Mouse (Mus musculus) liver, embryonic 14.5 days (tissue): ENCODE data around the gene Mfsd2b.

ENCODE experiments used
- CTCF ChIP-seq: IDR thresholded peaks from 2 replicates; pipeline ENCODE4 v1.5.1; 2016; ENCODE audit warnings: antibody characterized with exemption, low read depth, control low read depth
- EP300 ChIP-seq: IDR thresholded peaks from 2 replicates; pipeline ENCODE4 v1.6.1; 2016; ENCODE audit warnings: antibody characterized with exemption, low read depth

DNA sequence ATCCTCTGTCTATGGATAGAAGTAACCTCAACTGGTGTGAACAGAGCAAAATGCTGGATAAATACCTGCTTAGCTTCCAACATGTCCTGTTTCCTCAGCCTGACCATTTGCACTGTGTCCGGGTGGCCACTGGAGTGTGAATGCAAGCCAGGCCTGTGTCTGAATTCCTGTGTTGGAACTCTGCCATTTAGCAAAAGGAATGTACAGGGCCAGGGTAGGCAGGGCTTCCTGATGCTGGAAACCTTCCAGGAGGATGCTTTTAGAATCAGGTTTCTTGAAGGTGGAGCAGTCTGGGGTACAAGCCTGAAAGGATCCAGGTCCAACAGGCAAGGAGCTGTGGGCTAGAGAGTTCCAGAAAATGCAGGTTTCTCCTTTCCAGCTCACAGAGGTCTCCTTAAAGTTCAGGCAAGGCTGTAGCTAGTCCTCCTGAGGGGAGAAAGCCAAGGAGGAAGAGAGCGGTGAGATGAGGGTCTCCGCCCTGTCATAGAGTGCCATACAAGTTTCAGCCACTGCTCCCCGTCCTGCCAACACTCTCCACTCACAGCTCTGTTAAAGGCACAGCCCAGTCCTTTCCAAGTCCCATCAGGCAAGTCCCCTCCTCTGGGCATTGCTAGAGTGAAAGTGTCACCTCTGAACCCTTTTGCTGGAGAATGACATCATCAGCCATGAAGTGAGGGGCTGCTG lies 10.4 kb downstream of the Mfsd2b start:
- TF ChIP-seq CTCF (no peak), EP300 (no peak)
